Mouse (Mus musculus) large intestine, adult 2 months (tissue): ENCODE measurements at regions not wholly inside any gene's neighbourhood (a gene's known extent, or its start where the extent isn't known, plus 50 kb on each side); places are given as distances from the start of the nearest gene placed in this dataset.
"Not testable (repeated sequence)": the region's sequence is repeated elsewhere in the genome, so short reads cannot be mapped to it uniquely, and the experiment has no call there.

Experiments used
- DNase-seq: peaks from one replicate; pipeline ENCODE4 v3.0.0-alpha.2; 2012; ENCODE audit warnings: low read depth, low spot score
- WGBS: fragments of 180-500 bp; shearing (Covaris S2); methylation state at CpG from one replicate; pipeline ENCODE4 v1.1.7; 2018; 5-methylcytosine and 5-hydroxymethylcytosine counted together

GRCm38 (mm10) chr8:109281598-109281997 is 212.2 kb upstream of the Pmfbp1 start:
- WGBS = 64% methylated on average over 10 of the region's 10 CpGs
- DNase-seq = no peak

DNA sequence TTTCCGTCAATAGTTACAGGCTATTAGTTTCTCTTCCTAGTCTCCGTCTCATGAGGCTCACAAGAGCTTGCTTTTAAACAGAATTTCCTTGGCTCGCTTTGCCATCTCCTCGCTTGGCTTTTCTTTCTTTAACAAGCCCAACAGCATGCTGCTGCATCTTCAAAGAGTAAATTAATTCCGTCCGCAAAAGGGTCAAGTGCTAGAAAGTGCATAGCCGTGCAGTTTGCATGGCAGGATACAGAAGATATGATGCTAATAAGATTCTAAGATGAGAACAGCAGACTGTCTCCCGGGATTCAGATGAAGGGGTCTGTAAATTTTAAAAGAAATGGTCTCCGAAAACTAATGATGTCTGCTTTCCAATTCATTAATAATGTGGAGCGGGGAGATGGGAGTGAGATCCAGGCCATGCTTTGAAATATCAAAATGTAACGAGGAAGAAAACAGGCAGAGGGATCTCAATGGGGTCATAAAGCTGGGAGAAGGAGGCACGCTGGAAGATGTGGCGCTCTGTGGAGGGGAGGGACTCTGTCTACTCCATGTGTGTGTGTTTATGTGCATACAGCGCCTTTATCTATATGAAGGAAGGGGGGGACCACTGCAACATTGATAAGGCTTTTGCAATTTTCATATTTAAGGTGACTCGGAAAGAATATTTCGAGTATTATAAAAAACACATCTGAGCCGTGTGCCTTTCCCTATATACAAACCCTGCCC is 183.0 kb upstream of the Pmfbp1 start:
- 78% methylated on average over 17 of the region's 17 CpGs for WGBS
- no peak for DNase-seq

GRCm38 (mm10) chr8:109311484-109312210 is 182.2 kb upstream of the Pmfbp1 start:
- WGBS = 71% methylated on average over 17 of the region's 17 CpGs
- no peak for DNase-seq

- 28% methylated on average over 8 of the region's 8 CpGs for WGBS
- DNase-seq = no peak
These were observed 181.1 kb upstream of the Pmfbp1 start for GRCm38 (mm10) chr8:109312731-109313130.

DNA sequence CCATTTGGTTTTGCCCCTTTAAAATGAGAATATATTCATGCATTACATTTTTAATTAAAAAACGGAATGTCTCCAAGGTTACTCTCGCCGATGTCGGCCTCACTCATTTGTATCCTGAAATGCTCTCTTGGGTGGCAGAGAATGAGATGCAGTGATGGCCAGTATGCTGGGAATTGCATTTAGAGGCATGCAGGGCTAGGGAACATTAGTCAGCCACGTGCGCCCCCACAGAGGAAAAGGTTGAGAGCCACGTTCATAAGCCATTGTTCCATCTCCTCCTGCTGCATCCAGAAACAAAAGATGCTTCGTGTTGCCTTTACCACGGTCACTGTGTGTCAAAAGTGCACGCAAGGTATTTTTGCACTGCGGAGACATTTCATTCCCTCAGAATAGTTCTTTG is 172.9 kb upstream of the Pmfbp1 start:
- WGBS = 82% methylated on average over 11 of the region's 11 CpGs
- DNase-seq = no peak

GRCm38 (mm10) chr8:109323351-109323750 is 170.5 kb upstream of the Pmfbp1 start:
- WGBS = 83% methylated on average over 2 of the region's 2 CpGs
- DNase-seq = no peak

DNA sequence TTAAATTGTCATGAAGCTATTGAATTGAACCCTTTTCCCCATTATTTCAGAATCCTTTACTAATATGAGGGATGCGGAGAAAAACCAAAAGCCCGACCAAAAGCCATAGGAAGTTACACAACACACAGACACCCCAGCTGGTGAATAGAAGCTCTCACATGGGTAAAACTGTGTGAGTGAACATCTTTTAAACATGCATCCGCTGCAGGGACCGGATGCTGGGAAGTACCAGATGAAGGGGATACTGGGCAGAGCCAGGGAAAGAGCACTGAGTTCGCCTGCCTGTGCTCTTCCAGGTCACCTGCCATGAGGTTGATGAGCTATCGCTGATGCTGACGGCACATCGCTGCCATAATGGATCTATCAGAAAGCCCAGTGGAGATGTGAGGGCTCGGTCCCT is 169.6 kb upstream of the Pmfbp1 start:
- 91% methylated on average over 9 of the region's 9 CpGs for WGBS
- no peak for DNase-seq

GRCm38 (mm10) chr8:109336203-109336602 is 157.6 kb upstream of the Pmfbp1 start:
- DNase-seq = no peak
- 44% methylated on average over 7 of the region's 7 CpGs for WGBS

- DNase-seq = no peak
- WGBS = 85% methylated on average over 14 of the region's 14 CpGs
These were observed 155.5 kb upstream of the Pmfbp1 start for GRCm38 (mm10) chr8:109338220-109338835.

DNA sequence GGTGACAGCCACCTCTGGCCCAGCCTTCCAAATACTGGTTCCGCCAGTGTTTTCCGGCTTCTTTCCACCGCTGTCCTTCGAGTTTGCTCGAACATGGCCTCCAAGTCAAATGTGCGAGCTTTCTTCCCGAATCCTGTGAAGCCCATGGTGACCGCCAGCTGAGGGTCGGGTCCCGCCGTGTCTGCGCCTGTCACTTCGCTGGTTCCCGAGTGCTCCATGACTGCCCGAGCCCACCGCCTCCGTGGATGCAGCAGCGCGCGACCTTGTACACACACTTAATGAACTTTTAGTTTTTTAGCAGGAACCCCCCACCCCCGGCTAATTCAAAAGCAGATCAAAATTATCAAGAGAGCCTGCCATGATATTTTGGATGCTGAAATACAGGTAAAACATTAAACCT is 153.2 kb upstream of the Pmfbp1 start:
- 90% methylated on average over 21 of the region's 21 CpGs for WGBS
- not testable (repeated sequence) for DNase-seq

DNA sequence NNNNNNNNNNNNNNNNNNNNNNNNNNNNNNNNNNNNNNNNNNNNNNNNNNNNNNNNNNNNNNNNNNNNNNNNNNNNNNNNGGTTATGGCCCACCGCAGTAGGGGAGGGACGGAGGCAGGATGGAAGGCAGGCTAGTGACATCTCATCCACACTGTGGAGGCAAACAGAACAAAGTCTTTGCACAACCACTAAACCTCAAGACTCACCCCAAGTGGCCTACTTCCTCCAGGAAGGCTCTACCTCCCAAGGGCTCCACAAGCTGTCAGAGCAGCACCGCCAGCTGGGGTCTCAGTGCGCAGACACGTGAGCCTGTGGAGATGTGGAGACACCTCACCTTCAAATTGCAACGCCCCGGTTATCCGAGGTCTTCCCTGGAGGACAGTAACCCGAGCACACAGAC is 138.7 kb upstream of the Pmfbp1 start:
- WGBS = 89% methylated on average over 9 of the region's 9 CpGs

GRCm38 (mm10) chr8:109359396-109360051 is 134.3 kb upstream of the Pmfbp1 start:
- WGBS = 71% methylated on average over 16 of the region's 16 CpGs
- DNase-seq = no peak

More for the DNA sequence above, 138.7 kb upstream of the Pmfbp1 start:
- DNase-seq = no peak

DNA sequence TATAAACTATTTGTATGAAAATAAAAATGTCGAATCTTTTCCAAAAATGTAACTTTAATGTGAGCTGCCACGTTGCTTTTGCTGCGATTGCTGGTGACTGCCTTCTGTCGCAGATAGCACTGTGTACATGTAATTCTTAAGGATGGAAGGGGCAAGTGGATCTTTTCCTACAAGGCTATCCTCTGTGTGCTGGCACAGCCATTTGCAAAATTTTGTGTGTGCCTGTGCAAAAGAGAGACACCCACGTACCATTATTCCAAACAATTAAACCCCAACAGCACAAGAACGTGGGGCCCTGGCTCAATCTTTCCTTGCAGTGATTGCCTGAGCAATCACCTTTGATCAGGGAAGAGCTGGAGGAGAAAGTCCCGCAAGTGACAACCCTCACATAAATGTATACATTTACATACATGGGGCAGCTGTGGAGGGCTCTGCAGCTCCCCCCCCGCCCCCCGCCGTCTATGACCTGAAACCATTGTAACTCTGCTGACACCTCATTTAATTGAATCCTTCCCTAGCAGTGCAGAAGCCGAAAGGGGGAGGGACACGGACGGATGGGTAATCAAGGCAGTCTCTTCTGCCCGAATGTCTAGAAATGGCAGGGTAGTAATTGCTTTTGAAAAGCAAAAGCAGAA is 133.6 kb upstream of the Pmfbp1 start:
- WGBS = 41% methylated on average over 14 of the region's 14 CpGs
- DNase-seq = no peak

DNA sequence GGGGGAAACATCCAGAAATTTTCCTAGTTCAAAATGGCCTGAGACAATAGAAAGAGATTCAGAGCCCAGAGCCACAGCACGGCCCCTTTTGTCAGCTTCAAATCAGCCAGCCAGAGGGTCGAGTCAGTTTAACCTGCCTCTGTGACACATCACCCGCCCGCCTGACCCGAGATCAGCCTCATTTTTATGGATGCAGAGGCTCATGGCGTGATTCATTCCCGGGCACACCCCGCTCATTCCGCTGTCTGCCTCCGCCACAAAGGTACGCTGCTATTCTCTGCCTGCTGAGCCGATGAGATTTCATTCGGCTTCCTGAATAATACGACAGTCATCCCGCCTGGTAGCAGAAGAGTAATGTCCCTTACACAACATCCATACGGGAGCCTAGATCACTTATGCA is 132.9 kb upstream of the Pmfbp1 start:
- WGBS = 10% methylated on average over 16 of the region's 16 CpGs

DNA sequence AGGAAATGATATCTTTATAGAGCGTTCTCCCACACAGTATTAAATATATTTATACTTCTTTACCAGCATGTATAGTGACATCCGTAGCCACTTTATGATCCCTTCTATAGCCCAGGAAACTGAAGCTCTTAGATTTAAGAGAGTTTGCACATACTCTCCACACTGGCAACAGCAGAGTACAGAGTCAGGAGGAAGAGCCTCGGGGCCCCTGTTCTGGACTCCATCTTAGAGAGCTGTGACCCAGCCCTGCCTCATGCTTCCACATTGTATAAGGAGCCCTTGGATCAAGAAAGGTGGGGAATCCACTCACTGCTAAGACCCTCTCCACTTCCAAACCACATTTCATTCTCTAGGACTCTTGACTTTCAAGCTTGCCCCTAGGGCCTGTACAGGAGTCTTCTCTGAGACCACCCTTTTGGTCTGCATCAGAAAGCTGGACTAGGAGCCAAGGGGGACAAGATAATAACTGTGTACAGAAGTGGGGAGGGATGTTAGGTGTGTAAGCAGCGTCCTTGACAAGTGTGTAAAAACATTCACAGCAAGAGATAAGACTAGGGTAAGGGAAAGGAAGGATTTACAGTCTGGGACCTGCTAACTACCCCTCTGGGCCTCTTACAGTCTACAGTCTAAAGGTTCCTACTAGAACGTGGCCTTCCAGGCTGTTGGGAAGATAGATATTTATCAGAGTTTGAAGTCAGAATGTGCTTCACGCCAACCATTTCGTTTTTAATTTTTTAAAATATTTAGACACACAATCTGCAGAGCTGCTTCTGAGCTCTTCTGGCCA is 132.1 kb upstream of the Pmfbp1 start:
- 65% methylated on average over 7 of the region's 7 CpGs for WGBS
- DNase-seq = no peak

More for the DNA sequence above, 132.9 kb upstream of the Pmfbp1 start:
- DNase-seq = peak; percentile 40

GRCm38 (mm10) chr8:109363185-109363845 is 130.5 kb upstream of the Pmfbp1 start:
- no peak for DNase-seq
- 90% methylated on average over 15 of the region's 15 CpGs for WGBS

- peak; percentile 57 for DNase-seq
- WGBS = 27% methylated on average over 2 of the region's 2 CpGs
These were observed 119.8 kb upstream of the Pmfbp1 start for GRCm38 (mm10) chr8:109373977-109374376.

GRCm38 (mm10) chr8:109384881-109385280 is 108.9 kb upstream of the Pmfbp1 start:
- DNase-seq = no peak
- 90% methylated on average over 3 of the region's 3 CpGs for WGBS
